Mouse (Mus musculus): ENCODE results near the gene Gh. TPM values are rescaled to one million over a fixed set of nuclear protein-coding genes. Genes with fewer than 3 reads are reported as not detected.

The Gh gene
- polyA plus RNA-seq, 1 experiment from 2014 or later = not detected

GRCm38 (mm10) chr11:106314333-106314812 is 12.7 kb upstream of the Gh start, which contains the start of gene Cd79b:
Cd79b (minus strand) TSS chr11:106314762.
- peak; percentile 16; the same call in 1 of the 2 replicates for ATAC-seq (ENCODE audit: low FRiP score, low TSS enrichment)
- peak within 1 kb of the TSS; percentile 71 for H3K27ac ChIP-seq (ENCODE audit: low read length)
- H3K9ac ChIP-seq (replicated peaks; ENCODE audit: low read length) = peak within 1 kb of the TSS; percentile 44
- 24% methylated on average over 9 of the region's 9 CpGs for WGBS
- H3K4me2 ChIP-seq (replicated peaks; ENCODE audit: low read depth, low read length) = peak within 1 kb of the TSS; percentile 33; the same call in 1 of the 2 replicates
- no peaks in the 10 kb centered on the region for H3K27me3 ChIP-seq (ENCODE audit: insufficient read depth, low read length)
- peaks cover 30% of the 10 kb centered on the region for H3K4me1 ChIP-seq (ENCODE audit: insufficient read depth, low read length)
- no peak within 1 kb of the TSS for H3K4me3 ChIP-seq (ENCODE audit: low read length)
- no peaks in the 10 kb centered on the region for H3K36me3 ChIP-seq (ENCODE audit: insufficient read depth, low read length)
- no peaks in the 10 kb centered on the region for H3K9me3 ChIP-seq (ENCODE audit: low read length)

GRCm38 (mm10) chr11:106313533-106313932 is 11.9 kb upstream of the Gh start:
- H3K27me3 ChIP-seq (ENCODE audit: insufficient read depth, low read length) = no peaks in the 10 kb centered on the region
- H3K4me1 ChIP-seq (ENCODE audit: insufficient read depth, low read length) = peaks cover 24% of the 10 kb centered on the region
- H3K9ac ChIP-seq (replicated peaks; ENCODE audit: low read length) = no peak overlapping the region
- peak overlapping the region; percentile 33 for H3K4me2 ChIP-seq (replicated peaks; ENCODE audit: low read depth, low read length)
- H3K36me3 ChIP-seq (ENCODE audit: insufficient read depth, low read length) = no peaks in the 10 kb centered on the region
- H3K27ac ChIP-seq (ENCODE audit: low read length) = peak overlapping the region; percentile 71
- H3K9me3 ChIP-seq (ENCODE audit: low read length) = no peaks in the 10 kb centered on the region
- ATAC-seq (ENCODE audit: low FRiP score, low TSS enrichment) = peak; percentile 67
- no peak overlapping the region; the same call in 1 of the 2 replicates for H3K4me3 ChIP-seq (ENCODE audit: low read length)
- WGBS = 27% methylated on average over 5 of the region's 5 CpGs

- no peaks in the 10 kb centered on the region for H3K36me3 ChIP-seq (ENCODE audit: insufficient read depth, low read length)
- 70% methylated on average over 5 of the region's 5 CpGs for WGBS
- peaks cover 39% of the 10 kb centered on the region for H3K4me1 ChIP-seq (ENCODE audit: insufficient read depth, low read length)
- no peak overlapping the region for H3K27ac ChIP-seq (ENCODE audit: low read length)
- no peak overlapping the region for H3K4me3 ChIP-seq (ENCODE audit: low read length)
- H3K27me3 ChIP-seq (ENCODE audit: insufficient read depth, low read length) = no peaks in the 10 kb centered on the region
- no peaks in the 10 kb centered on the region for H3K9me3 ChIP-seq (ENCODE audit: low read length)
- no peak for ATAC-seq (ENCODE audit: low FRiP score, low TSS enrichment)
- H3K4me2 ChIP-seq (replicated peaks; ENCODE audit: low read depth, low read length) = no peak overlapping the region
- H3K9ac ChIP-seq (replicated peaks; ENCODE audit: low read length) = no peak overlapping the region
Measured at GRCm38 (mm10) chr11:106310123-106310522, 8.5 kb upstream of the Gh start.

- Histone ChIP-seq H3K9ac (replicated peaks; ENCODE audit: low read length) (no peak overlapping the region), H3K4me2 (replicated peaks; ENCODE audit: low read depth, low read length) (no peak overlapping the region), H3K27ac (ENCODE audit: low read length) (peak overlapping the region; percentile 5; the same call in 1 of the 2 replicates), H3K4me1 (ENCODE audit: insufficient read depth, low read length) (peaks cover 20% of the 10 kb centered on the region), H3K27me3 (ENCODE audit: insufficient read depth, low read length) (no peaks in the 10 kb centered on the region), H3K9me3 (ENCODE audit: low read length) (no peaks in the 10 kb centered on the region), H3K36me3 (ENCODE audit: insufficient read depth, low read length) (no peaks in the 10 kb centered on the region), H3K4me3 (ENCODE audit: low read length) (no peak overlapping the region)
- 32% methylated on average over 11 of the region's 11 CpGs for WGBS
- peak; percentile 14; the same call in 1 of the 2 replicates for ATAC-seq (ENCODE audit: low FRiP score, low TSS enrichment)
Measured at GRCm38 (mm10) chr11:106308162-106308561, 6.5 kb upstream of the Gh start.

- Histone ChIP-seq H3K27me3 (ENCODE audit: insufficient read depth, low read length) (no peaks in the 10 kb centered on the region), H3K4me2 (replicated peaks; ENCODE audit: low read depth, low read length) (peak overlapping the region; percentile 4; the same call in 1 of the 2 replicates), H3K36me3 (ENCODE audit: insufficient read depth, low read length) (no peaks in the 10 kb centered on the region), H3K4me1 (ENCODE audit: insufficient read depth, low read length) (peaks cover 19% of the 10 kb centered on the region), H3K9me3 (ENCODE audit: low read length) (no peaks in the 10 kb centered on the region), H3K9ac (replicated peaks; ENCODE audit: low read length) (no peak overlapping the region), H3K4me3 (ENCODE audit: low read length) (no peak overlapping the region), H3K27ac (ENCODE audit: low read length) (no peak overlapping the region)
- ATAC-seq (ENCODE audit: low FRiP score, low TSS enrichment) = no peak
- 44% methylated on average over 5 of the region's 5 CpGs for WGBS
Measured at GRCm38 (mm10) chr11:106307432-106307831, 5.8 kb upstream of the Gh start.

GRCm38 (mm10) chr11:106306758-106307157 is 5.1 kb upstream of the Gh start:
- no peaks in the 10 kb centered on the region for H3K36me3 ChIP-seq (ENCODE audit: insufficient read depth, low read length)
- peaks cover 19% of the 10 kb centered on the region for H3K4me1 ChIP-seq (ENCODE audit: insufficient read depth, low read length)
- no peak overlapping the region for H3K27ac ChIP-seq (ENCODE audit: low read length)
- no peak overlapping the region for H3K4me2 ChIP-seq (replicated peaks; ENCODE audit: low read depth, low read length)
- WGBS = 86% methylated on average over 9 of the region's 9 CpGs
- no peak overlapping the region for H3K9ac ChIP-seq (replicated peaks; ENCODE audit: low read length)
- H3K27me3 ChIP-seq (ENCODE audit: insufficient read depth, low read length) = no peaks in the 10 kb centered on the region
- H3K4me3 ChIP-seq (ENCODE audit: low read length) = no peak overlapping the region
- H3K9me3 ChIP-seq (ENCODE audit: low read length) = no peaks in the 10 kb centered on the region
- no peak for ATAC-seq (ENCODE audit: low FRiP score, low TSS enrichment)

GRCm38 (mm10) chr11:106306065-106306385 is 4.4 kb upstream of the Gh start:
- ATAC-seq (ENCODE audit: low FRiP score, low TSS enrichment) = no peak
- H3K4me3 ChIP-seq (ENCODE audit: low read length) = no peak overlapping the region
- H3K4me2 ChIP-seq (replicated peaks; ENCODE audit: low read depth, low read length) = no peak overlapping the region
- no peaks in the 10 kb centered on the region for H3K27me3 ChIP-seq (ENCODE audit: insufficient read depth, low read length)
- H3K27ac ChIP-seq (ENCODE audit: low read length) = 0 out of 2 replicates have a peak overlapping the region, but pooled peaks have one; percentile 15
- peaks cover 19% of the 10 kb centered on the region for H3K4me1 ChIP-seq (ENCODE audit: insufficient read depth, low read length)
- H3K9me3 ChIP-seq (ENCODE audit: low read length) = no peaks in the 10 kb centered on the region
- H3K36me3 ChIP-seq (ENCODE audit: insufficient read depth, low read length) = no peaks in the 10 kb centered on the region
- WGBS = 83% methylated on average over 3 of the region's 3 CpGs
- no peak overlapping the region for H3K9ac ChIP-seq (replicated peaks; ENCODE audit: low read length)

GRCm38 (mm10) chr11:106305348-106306064 is 3.8 kb upstream of the Gh start:
- Histone ChIP-seq H3K27me3 (ENCODE audit: insufficient read depth, low read length) (no peaks in the 10 kb centered on the region), H3K4me3 (ENCODE audit: low read length) (no peak overlapping the region), H3K4me1 (ENCODE audit: insufficient read depth, low read length) (peaks cover 19% of the 10 kb centered on the region), H3K36me3 (ENCODE audit: insufficient read depth, low read length) (no peaks in the 10 kb centered on the region), H3K27ac (ENCODE audit: low read length) (0 out of 2 replicates have a peak overlapping the region, but pooled peaks have one; percentile 15), H3K9me3 (ENCODE audit: low read length) (no peaks in the 10 kb centered on the region), H3K4me2 (replicated peaks; ENCODE audit: low read depth, low read length) (no peak overlapping the region), H3K9ac (replicated peaks; ENCODE audit: low read length) (no peak overlapping the region)
- ATAC-seq (ENCODE audit: low FRiP score, low TSS enrichment) = no peak
- 53% methylated on average over 10 of the region's 10 CpGs for WGBS

- H3K27ac ChIP-seq (ENCODE audit: low read length) = no peak overlapping the region
- no peak overlapping the region for H3K4me2 ChIP-seq (replicated peaks; ENCODE audit: low read depth, low read length)
- no peak overlapping the region for H3K4me3 ChIP-seq (ENCODE audit: low read length)
- H3K36me3 ChIP-seq (ENCODE audit: insufficient read depth, low read length) = no peaks in the 10 kb centered on the region
- H3K4me1 ChIP-seq (ENCODE audit: insufficient read depth, low read length) = peaks cover 9% of the 10 kb centered on the region
- H3K9ac ChIP-seq (replicated peaks; ENCODE audit: low read length) = no peak overlapping the region
- H3K27me3 ChIP-seq (ENCODE audit: insufficient read depth, low read length) = no peaks in the 10 kb centered on the region
- WGBS = 6% methylated on average over 2 of the region's 2 CpGs
- H3K9me3 ChIP-seq (ENCODE audit: low read length) = no peaks in the 10 kb centered on the region
- ATAC-seq (ENCODE audit: low FRiP score, low TSS enrichment) = peak; percentile 77
Measured at GRCm38 (mm10) chr11:106302634-106303033, 969 bp upstream of the Gh start.

- no peaks in the 10 kb centered on the region for H3K27me3 ChIP-seq (ENCODE audit: insufficient read depth, low read length)
- H3K4me1 ChIP-seq (ENCODE audit: insufficient read depth, low read length) = no peaks in the 10 kb centered on the region
- no peaks in the 10 kb centered on the region for H3K9me3 ChIP-seq (ENCODE audit: low read length)
- ATAC-seq (ENCODE audit: low FRiP score, low TSS enrichment) = no peak
- no peak overlapping the region for H3K4me2 ChIP-seq (replicated peaks; ENCODE audit: low read depth, low read length)
- no peaks in the 10 kb centered on the region for H3K36me3 ChIP-seq (ENCODE audit: insufficient read depth, low read length)
- H3K9ac ChIP-seq (replicated peaks; ENCODE audit: low read length) = no peak overlapping the region
- 90% methylated on average over 2 of the region's 2 CpGs for WGBS
- no peak overlapping the region for H3K4me3 ChIP-seq (ENCODE audit: low read length)
- no peak overlapping the region for H3K27ac ChIP-seq (ENCODE audit: low read length)
Measured at GRCm38 (mm10) chr11:106291861-106292260, 9.8 kb downstream of the Gh start.
